Mouse (Mus musculus): ENCODE results near the gene Adamts4. TPM values are rescaled to one million over a fixed set of nuclear protein-coding genes. Genes with fewer than 3 reads are reported as not detected.

The Adamts4 gene
- total RNA-seq, 1 experiment: 4.5 TPM

DNA sequence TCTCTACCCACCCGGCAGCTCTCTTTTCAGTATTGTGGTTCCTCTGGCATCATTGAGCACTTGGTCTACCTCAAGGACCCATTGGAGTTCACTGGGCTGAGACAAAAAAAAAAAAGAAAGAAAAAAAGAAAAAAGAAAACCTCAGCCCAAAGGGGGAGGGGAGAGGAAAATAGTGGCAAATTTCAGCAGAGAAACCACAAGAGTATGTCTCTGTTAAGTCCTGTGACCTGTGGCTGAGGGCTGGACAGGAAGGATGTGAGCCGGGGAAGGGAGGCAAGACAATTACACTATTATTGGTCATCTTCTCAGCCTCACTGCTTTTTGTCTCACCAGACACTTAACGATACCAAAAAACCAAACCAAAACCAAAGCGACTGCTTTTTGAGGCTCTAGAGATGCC lies 18.4 kb upstream of the Adamts4 start:
- TF ChIP-seq ZC3H11A (IDR thresholded peaks at IDR 0.05; ENCODE audit: borderline replicate concordance, low read depth, low read length): no peak
- no peak for TF ChIP-seq HCFC1 (IDR thresholded peaks at IDR 0.05; ENCODE audit: borderline replicate concordance, insufficient read depth, low read length)
- TF ChIP-seq CHD2 (IDR thresholded peaks at IDR 0.05; ENCODE audit: low read depth, low read length): no peak
- TF ChIP-seq ZNF384 (IDR thresholded peaks at IDR 0.05; ENCODE audit: low read depth, low read length): no peak
- no peak for TF ChIP-seq MAFK (IDR thresholded peaks at IDR 0.05; ENCODE audit: insufficient read depth, low read depth, low read length)
- in situ Hi-C loops (cut with MboI; ENCODE audit: low sequenced_read_pairs in 2 of 2, unreplicated experiment in 2 of 2): loop anchor here in 1 of 2 experiments (25.0 kb wide), 1 partner anchor 345 kb away; the partner anchor contains the start of genes Dusp12 and Gm26620
- Histone ChIP-seq H3K4me3 (ENCODE audit: insufficient read depth in 1 of 2, low read depth in 1 of 2, low read length in 2 of 2, poor library complexity in 1 of 2, severe bottlenecking in 1 of 2) (no peak overlapping the region), H3K9me3 (ENCODE audit: control insufficient read depth, insufficient read depth, low read depth, low read length) (no peaks in the 10 kb centered on the region), H3K36me3 (ENCODE audit: control insufficient read depth, insufficient read depth, low read length, poor library complexity, severe bottlenecking) (peaks cover 13% of the 10 kb centered on the region), H3K27ac (ENCODE audit: insufficient read depth, low read depth, low read length, poor library complexity, severe bottlenecking) (no peak overlapping the region), H3K9ac (ENCODE audit: insufficient read depth, low read depth, low read length, poor library complexity, severe bottlenecking) (no peak overlapping the region), H3K4me1 (ENCODE audit: control insufficient read depth in 2 of 2, insufficient read depth in 2 of 2, low read length in 2 of 2, poor library complexity in 1 of 2) (peaks cover 0 to 8% of the 10 kb centered on the region in 2 experiments; a peak in 1 of 4 replicates)
- no peak for DNase-seq (ENCODE audit: low read depth, low spot score)

DNA sequence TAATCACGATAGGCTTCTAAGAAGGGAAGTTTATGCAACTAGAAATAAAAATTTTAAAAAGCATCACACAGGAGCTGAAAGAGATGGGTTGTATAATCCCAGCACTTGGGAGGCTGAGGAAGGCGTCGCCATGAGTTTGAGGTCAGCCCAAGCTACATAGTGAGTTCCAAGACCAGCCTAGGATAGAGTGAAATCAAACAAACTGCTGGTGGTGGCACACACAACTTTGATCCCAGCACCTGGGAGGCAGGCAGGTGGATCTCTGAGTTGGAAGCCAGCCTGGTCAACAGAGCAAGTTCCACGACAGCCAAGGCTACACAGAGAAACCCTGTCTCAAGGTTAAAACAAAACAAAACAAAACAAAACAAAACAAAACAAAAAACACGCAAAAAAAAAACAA lies 17.9 kb upstream of the Adamts4 start:
- no peak for DNase-seq (ENCODE audit: low read depth, low spot score)
- in situ Hi-C loops (cut with MboI; ENCODE audit: low sequenced_read_pairs in 2 of 2, unreplicated experiment in 2 of 2): loop anchor here in 1 of 2 experiments (25.0 kb wide), 1 partner anchor 345 kb away; the partner anchor contains the start of genes Dusp12 and Gm26620
- Histone ChIP-seq H3K9ac (ENCODE audit: insufficient read depth, low read depth, low read length, poor library complexity, severe bottlenecking) (no peak overlapping the region), H3K4me3 (ENCODE audit: insufficient read depth in 1 of 2, low read depth in 1 of 2, low read length in 2 of 2, poor library complexity in 1 of 2, severe bottlenecking in 1 of 2) (no peak overlapping the region), H3K36me3 (ENCODE audit: control insufficient read depth, insufficient read depth, low read length, poor library complexity, severe bottlenecking) (peaks cover 18% of the 10 kb centered on the region), H3K4me1 (ENCODE audit: control insufficient read depth in 2 of 2, insufficient read depth in 2 of 2, low read length in 2 of 2, poor library complexity in 1 of 2) (peaks cover 0 to 8% of the 10 kb centered on the region in 2 experiments; a peak in 1 of 4 replicates), H3K9me3 (ENCODE audit: control insufficient read depth, insufficient read depth, low read depth, low read length) (no peaks in the 10 kb centered on the region), H3K27ac (ENCODE audit: insufficient read depth, low read depth, low read length, poor library complexity, severe bottlenecking) (no peak overlapping the region)
- TF ChIP-seq HCFC1 (IDR thresholded peaks at IDR 0.05; ENCODE audit: borderline replicate concordance, insufficient read depth, low read length): no peak

DNA sequence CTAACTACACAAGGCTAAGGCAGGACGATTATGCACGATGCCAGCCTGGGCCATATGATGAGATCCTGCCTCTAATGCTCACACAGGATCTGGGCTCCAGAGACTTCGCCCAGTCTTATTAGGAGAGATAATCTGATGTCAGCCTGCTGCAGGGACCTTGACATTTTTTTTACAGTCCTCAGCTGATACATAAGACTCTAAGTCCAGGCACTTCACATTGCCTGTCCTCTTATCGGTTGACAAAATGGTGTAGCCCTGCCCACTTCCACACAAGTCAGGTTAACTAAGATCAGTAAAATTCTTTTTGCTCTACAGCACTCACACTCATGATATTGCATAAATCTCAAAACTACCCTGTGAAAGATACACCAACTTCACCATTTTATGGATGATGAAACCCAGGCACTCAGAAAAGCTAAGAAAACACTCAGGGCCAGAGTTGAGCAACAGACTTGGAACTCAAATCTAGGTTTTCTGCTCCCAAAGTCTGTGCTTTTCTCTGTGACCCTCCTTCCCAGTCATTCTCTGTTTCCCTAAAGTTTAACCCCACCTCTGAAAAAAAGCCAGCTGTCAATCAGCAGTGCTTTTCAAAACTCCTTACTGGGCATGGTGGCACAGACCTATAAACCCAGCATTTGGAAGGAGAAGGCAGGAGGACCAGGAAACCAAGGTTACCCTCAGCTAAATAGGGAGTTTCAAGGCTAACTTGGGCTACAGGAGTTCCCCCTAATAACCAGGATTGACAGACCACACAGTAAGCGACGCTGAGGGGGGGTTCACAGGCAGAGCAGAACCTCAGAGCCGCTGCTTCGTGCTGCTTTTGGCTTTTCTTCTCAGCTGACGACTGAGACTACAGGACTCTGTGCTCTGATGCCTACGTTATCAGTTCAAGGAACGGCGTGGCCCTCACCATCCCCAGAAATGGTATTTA lies 17.2 kb upstream of the Adamts4 start:
- Histone ChIP-seq H3K4me1 (ENCODE audit: control insufficient read depth in 2 of 2, insufficient read depth in 2 of 2, low read length in 2 of 2, poor library complexity in 1 of 2) (peaks cover 0 to 11% of the 10 kb centered on the region in 2 experiments; a peak in 1 of 4 replicates), H3K4me3 (ENCODE audit: insufficient read depth in 1 of 2, low read depth in 1 of 2, low read length in 2 of 2, poor library complexity in 1 of 2, severe bottlenecking in 1 of 2) (no peak overlapping the region), H3K9me3 (ENCODE audit: control insufficient read depth, insufficient read depth, low read depth, low read length) (no peaks in the 10 kb centered on the region), H3K27ac (ENCODE audit: insufficient read depth, low read depth, low read length, poor library complexity, severe bottlenecking) (no peak overlapping the region), H3K36me3 (ENCODE audit: control insufficient read depth, insufficient read depth, low read length, poor library complexity, severe bottlenecking) (peaks cover 25% of the 10 kb centered on the region), H3K9ac (ENCODE audit: insufficient read depth, low read depth, low read length, poor library complexity, severe bottlenecking) (no peak overlapping the region)
- TF ChIP-seq ZNF384 (IDR thresholded peaks at IDR 0.05; ENCODE audit: low read depth, low read length) (no peak), MAFK (IDR thresholded peaks at IDR 0.05; ENCODE audit: insufficient read depth, low read depth, low read length) (no peak), HCFC1 (IDR thresholded peaks at IDR 0.05; ENCODE audit: borderline replicate concordance, insufficient read depth, low read length) (no peak), CHD2 (IDR thresholded peaks at IDR 0.05; ENCODE audit: low read depth, low read length) (no peak), ZC3H11A (IDR thresholded peaks at IDR 0.05; ENCODE audit: borderline replicate concordance, low read depth, low read length) (no peak)
- DNase-seq (ENCODE audit: low read depth, low spot score): no peak
- in situ Hi-C loops (cut with MboI; ENCODE audit: low sequenced_read_pairs in 2 of 2, unreplicated experiment in 2 of 2): loop anchor here in 1 of 2 experiments (25.0 kb wide), 1 partner anchor 346 kb away; the partner anchor contains the start of genes Dusp12 and Gm26620

DNA sequence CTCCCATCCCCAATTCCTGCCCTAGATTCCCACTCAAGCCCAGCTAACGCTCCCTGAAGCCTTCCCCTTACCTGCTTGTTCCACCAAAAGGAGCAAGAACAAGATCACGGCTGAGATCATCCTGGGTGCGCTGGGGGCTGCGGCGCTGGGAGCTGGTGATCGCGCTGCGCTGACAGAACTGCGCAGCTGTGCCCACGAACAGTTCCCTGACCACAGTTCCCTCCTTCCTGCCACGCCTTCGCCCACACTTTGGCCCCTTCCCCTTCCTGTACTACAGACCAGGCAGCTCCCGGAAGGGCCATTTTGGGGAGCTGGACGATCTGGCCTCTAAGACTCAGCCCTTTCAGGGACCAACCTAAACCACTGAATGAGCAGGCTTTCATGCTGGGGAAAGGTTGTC lies 16.1 kb upstream of the Adamts4 start, which contains the start of gene Fcer1g:
Gene Fcer1g (minus strand): TSS at position 240 of the 400 bp plus-strand sequence.
- no peak within 1 kb of the TSS for H3K9ac ChIP-seq (ENCODE audit: insufficient read depth, low read depth, low read length, poor library complexity, severe bottlenecking)
- H3K36me3 ChIP-seq (ENCODE audit: control insufficient read depth, insufficient read depth, low read length, poor library complexity, severe bottlenecking): peaks cover 32% of the 10 kb centered on the region
- TF ChIP-seq CHD2 (IDR thresholded peaks at IDR 0.05; ENCODE audit: low read depth, low read length) (no peak), MAFK (IDR thresholded peaks at IDR 0.05; ENCODE audit: insufficient read depth, low read depth, low read length) (no peak), ZNF384 (IDR thresholded peaks at IDR 0.05; ENCODE audit: low read depth, low read length) (no peak)
- peaks cover 0 to 9% of the 10 kb centered on the region in 2 experiments; a peak in 1 of 4 replicates for H3K4me1 ChIP-seq (ENCODE audit: control insufficient read depth in 2 of 2, insufficient read depth in 2 of 2, low read length in 2 of 2, poor library complexity in 1 of 2)
- no peak within 1 kb of the TSS for H3K4me3 ChIP-seq (ENCODE audit: insufficient read depth in 1 of 2, low read depth in 1 of 2, low read length in 2 of 2, poor library complexity in 1 of 2, severe bottlenecking in 1 of 2)
- no peaks in the 10 kb centered on the region for H3K9me3 ChIP-seq (ENCODE audit: control insufficient read depth, insufficient read depth, low read depth, low read length)
- DNase-seq (ENCODE audit: low read depth, low spot score): no peak
- in situ Hi-C loops (cut with MboI; ENCODE audit: low sequenced_read_pairs in 2 of 2, unreplicated experiment in 2 of 2): loop anchor here in 1 of 2 experiments (25.0 kb wide), 1 partner anchor 347 kb away; the partner anchor contains the start of genes Dusp12 and Gm26620
- no peak within 1 kb of the TSS for H3K27ac ChIP-seq (ENCODE audit: insufficient read depth, low read depth, low read length, poor library complexity, severe bottlenecking)
